Mouse (Mus musculus) midbrain, embryonic 15.5 days (tissue): ENCODE measurements at regions not wholly inside any gene's neighbourhood (a gene's known extent, or its start where the extent isn't known, plus 50 kb on each side); places are given as distances from the start of the nearest gene placed in this dataset.

Experiments used
- ATAC-seq: fragments of 200-750 bp; cut with Nextera tagmentation; replicated peaks from 2 replicates; pipeline ENCODE4 v1.8.0; 2017; ENCODE audit warnings: moderate TSS enrichment
- H3K27ac ChIP-seq: fragments of 300-500 bp; sonication (generic); 2 replicates; pipeline ENCODE4 v1.5.1; 2015; ENCODE audit warnings: mild to moderate bottlenecking, inconsistent platforms
- H3K27me3 ChIP-seq: fragments of 300-500 bp; sonication (generic); replicated peaks from 2 replicates; pipeline ENCODE4 v1.6.1; 2015; ENCODE audit warnings: inconsistent platforms
- H3K36me3 ChIP-seq: fragments of 300-500 bp; sonication (generic); replicated peaks from 2 replicates; pipeline ENCODE4 v1.6.1; 2015; ENCODE audit warnings: inconsistent platforms
- H3K4me1 ChIP-seq: fragments of 300-500 bp; sonication (generic); 2 replicates; pipeline ENCODE4 v1.6.1; 2015; ENCODE audit warnings: inconsistent platforms
- H3K4me2 ChIP-seq: fragments of 300-500 bp; sonication (generic); 2 replicates; pipeline ENCODE4 v1.6.1; 2015; ENCODE audit warnings: inconsistent platforms, mild to moderate bottlenecking, moderate library complexity
- H3K4me3 ChIP-seq: fragments of 300-500 bp; sonication (generic); 2 replicates; pipeline ENCODE4 v1.5.1; 2015; ENCODE audit warnings: mild to moderate bottlenecking, inconsistent platforms
- H3K9ac ChIP-seq: fragments of 300-500 bp; sonication (generic); 2 replicates; pipeline ENCODE4 v1.6.1; 2015; ENCODE audit warnings: mild to moderate bottlenecking, inconsistent platforms
- H3K9me3 ChIP-seq: fragments of 300-500 bp; sonication (generic); 2 replicates; pipeline ENCODE4 v1.6.1; 2016; ENCODE audit warnings: inconsistent platforms
- WGBS: fragments of 180-500 bp; shearing (Covaris S2); methylation state at CpG from one replicate; pipeline ENCODE4 v1.1.7; 2015; ENCODE audit warnings: mixed read lengths; 5-methylcytosine and 5-hydroxymethylcytosine counted together

- Histone ChIP-seq H3K4me2 (no peak overlapping the region), H3K27me3 (no peaks in the 10 kb centered on the region), H3K4me1 (0 out of 2 replicates have a peak, but pooled peaks cover 6% of the 10 kb centered on the region), H3K4me3 (no peak overlapping the region), H3K27ac (no peak overlapping the region), H3K36me3 (no peaks in the 10 kb centered on the region), H3K9ac (no peak overlapping the region), H3K9me3 (no peaks in the 10 kb centered on the region)
- no peak for ATAC-seq
- 75% methylated on average over 2 of the region's 2 CpGs for WGBS
Measured at GRCm38 (mm10) chr16:5353881-5354280, 98.1 kb upstream of the Eef2kmt start.

- no peak overlapping the region for H3K4me3 ChIP-seq
- H3K9ac ChIP-seq, result no peak overlapping the region
- H3K36me3 ChIP-seq, result no peaks in the 10 kb centered on the region
- 0 out of 2 replicates have a peak, but pooled peaks cover 10% of the 10 kb centered on the region for H3K4me1 ChIP-seq
- no peaks in the 10 kb centered on the region for H3K27me3 ChIP-seq
- no peak overlapping the region for H3K27ac ChIP-seq
- WGBS, result 3% methylated on average over 18 of the region's 18 CpGs
- no peaks in the 10 kb centered on the region for H3K9me3 ChIP-seq
- H3K4me2 ChIP-seq, result peak overlapping the region; percentile 29
- ATAC-seq, result no peak
Measured at GRCm38 (mm10) chr16:5351890-5352571, 96.2 kb upstream of the Eef2kmt start.

DNA sequence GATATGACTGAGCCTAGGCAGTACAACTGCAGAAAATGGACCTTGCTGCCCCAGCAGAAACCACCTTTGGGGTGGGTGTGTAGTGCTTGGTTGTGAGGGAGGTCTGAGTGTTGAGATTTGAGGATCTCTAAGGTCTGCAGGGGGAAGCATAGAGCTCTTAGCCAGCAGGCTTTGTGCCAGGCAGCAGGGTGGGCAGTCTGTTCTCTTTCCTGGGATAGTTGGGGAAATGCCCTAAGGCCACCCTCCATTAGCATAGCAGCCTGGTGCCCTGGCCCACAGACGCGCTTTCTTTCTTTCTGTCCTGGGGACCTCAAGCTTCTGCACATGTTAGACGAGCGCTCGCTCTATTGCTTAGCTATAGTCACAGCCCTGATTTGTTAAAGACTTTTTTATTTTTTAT lies 91.4 kb upstream of the Eef2kmt start:
- WGBS, result 70% methylated on average over 5 of the region's 5 CpGs
- no peaks in the 10 kb centered on the region for H3K9me3 ChIP-seq
- H3K4me2 ChIP-seq, result no peak overlapping the region
- H3K9ac ChIP-seq, result no peak overlapping the region
- no peak overlapping the region for H3K27ac ChIP-seq
- no peak overlapping the region for H3K4me3 ChIP-seq
- no peak for ATAC-seq
- no peaks in the 10 kb centered on the region for H3K27me3 ChIP-seq
- H3K4me1 ChIP-seq, result 0 out of 2 replicates have a peak, but pooled peaks cover 6% of the 10 kb centered on the region
- no peaks in the 10 kb centered on the region for H3K36me3 ChIP-seq

DNA sequence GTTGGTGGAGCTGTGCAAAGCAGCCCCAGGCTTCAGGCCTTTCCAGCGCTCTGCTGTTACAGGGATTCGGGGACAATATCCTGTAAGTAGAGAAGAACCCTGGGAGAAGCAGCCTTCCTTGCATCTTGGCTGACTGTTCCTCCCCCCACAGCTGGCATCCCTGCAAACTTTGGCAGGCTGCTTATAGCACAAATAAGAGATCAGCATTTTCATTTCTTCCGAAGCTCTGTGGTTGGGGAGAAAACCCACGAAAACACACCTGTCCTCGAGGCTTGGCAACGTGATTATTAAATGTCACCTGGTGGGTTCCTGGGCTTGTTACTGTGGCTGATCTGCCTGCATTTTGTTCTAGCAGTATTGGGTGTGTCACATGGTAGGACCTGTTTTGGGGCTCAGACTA lies 86.5 kb upstream of the Eef2kmt start:
- ATAC-seq, result no peak
- Histone ChIP-seq H3K9ac (no peak overlapping the region), H3K27ac (no peak overlapping the region), H3K4me3 (no peak overlapping the region), H3K36me3 (no peaks in the 10 kb centered on the region), H3K9me3 (no peaks in the 10 kb centered on the region), H3K27me3 (no peaks in the 10 kb centered on the region), H3K4me1 (0 out of 2 replicates have a peak, but pooled peaks cover 3% of the 10 kb centered on the region), H3K4me2 (no peak overlapping the region)
- WGBS, result 78% methylated on average over 6 of the region's 6 CpGs

GRCm38 (mm10) chr16:5316271-5316670 lies 60.5 kb upstream of the Eef2kmt start:
- H3K36me3 ChIP-seq, result no peaks in the 10 kb centered on the region
- H3K4me1 ChIP-seq, result no peaks in the 10 kb centered on the region
- H3K27me3 ChIP-seq, result no peaks in the 10 kb centered on the region
- H3K4me3 ChIP-seq, result no peak overlapping the region
- WGBS, result 90% methylated on average over 1 of the region's 1 CpGs
- no peak overlapping the region for H3K9ac ChIP-seq
- no peak for ATAC-seq
- no peak overlapping the region for H3K27ac ChIP-seq
- H3K4me2 ChIP-seq, result no peak overlapping the region
- H3K9me3 ChIP-seq, result no peaks in the 10 kb centered on the region

DNA sequence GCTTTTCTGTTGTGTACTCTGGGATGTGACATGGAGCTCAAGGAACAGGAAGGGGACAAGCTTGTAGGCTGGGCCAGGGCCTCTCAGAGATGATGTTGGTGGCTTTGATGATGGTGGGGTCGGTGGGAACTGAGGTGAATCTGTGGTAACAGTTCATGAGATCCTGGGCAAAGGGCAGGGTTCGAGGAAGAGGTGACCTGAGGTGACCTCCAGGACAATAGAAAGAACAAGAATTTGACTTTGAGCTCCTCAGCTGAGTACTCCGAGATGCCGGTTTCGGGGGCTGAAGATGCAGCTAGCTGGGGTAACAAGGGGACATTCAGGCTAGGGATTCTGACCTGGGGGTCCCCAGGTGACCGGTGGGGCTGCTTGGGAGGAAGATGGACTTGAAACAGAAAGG lies 57.5 kb upstream of the Eef2kmt start:
- H3K36me3 ChIP-seq, result no peaks in the 10 kb centered on the region
- WGBS, result 75% methylated on average over 6 of the region's 6 CpGs
- no peak for ATAC-seq
- no peaks in the 10 kb centered on the region for H3K9me3 ChIP-seq
- no peaks in the 10 kb centered on the region for H3K27me3 ChIP-seq
- H3K9ac ChIP-seq, result no peak overlapping the region
- H3K27ac ChIP-seq, result no peak overlapping the region
- no peak overlapping the region for H3K4me2 ChIP-seq
- H3K4me1 ChIP-seq, result no peaks in the 10 kb centered on the region
- no peak overlapping the region for H3K4me3 ChIP-seq

DNA sequence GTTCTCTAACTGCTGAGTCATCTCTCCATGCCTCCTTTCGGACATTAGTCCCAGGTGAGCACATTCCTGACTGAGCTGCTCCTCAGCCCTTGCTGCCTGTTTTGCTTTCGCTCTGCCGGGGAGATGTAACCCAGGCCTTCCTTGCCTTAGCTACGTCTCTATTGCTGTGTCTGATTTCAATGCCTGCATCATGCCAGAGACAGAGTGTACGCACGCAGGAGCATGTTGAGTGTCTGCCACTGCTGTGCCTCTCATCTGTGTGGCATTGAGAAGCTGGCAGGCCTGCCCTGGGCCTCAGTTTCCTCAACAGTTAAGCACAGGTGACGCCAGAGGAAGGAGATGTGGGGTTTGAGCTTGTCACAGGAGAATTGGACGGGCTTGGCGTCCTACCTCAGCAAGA lies 55.7 kb upstream of the Eef2kmt start:
- no peaks in the 10 kb centered on the region for H3K36me3 ChIP-seq
- no peaks in the 10 kb centered on the region for H3K9me3 ChIP-seq
- H3K4me3 ChIP-seq, result no peak overlapping the region
- H3K4me1 ChIP-seq, result peaks cover 9% of the 10 kb centered on the region
- H3K4me2 ChIP-seq, result no peak overlapping the region
- H3K27ac ChIP-seq, result no peak overlapping the region
- WGBS, result 79% methylated on average over 9 of the region's 9 CpGs
- no peak overlapping the region for H3K9ac ChIP-seq
- H3K27me3 ChIP-seq, result peaks cover 11% of the 10 kb centered on the region
- no peak for ATAC-seq

DNA sequence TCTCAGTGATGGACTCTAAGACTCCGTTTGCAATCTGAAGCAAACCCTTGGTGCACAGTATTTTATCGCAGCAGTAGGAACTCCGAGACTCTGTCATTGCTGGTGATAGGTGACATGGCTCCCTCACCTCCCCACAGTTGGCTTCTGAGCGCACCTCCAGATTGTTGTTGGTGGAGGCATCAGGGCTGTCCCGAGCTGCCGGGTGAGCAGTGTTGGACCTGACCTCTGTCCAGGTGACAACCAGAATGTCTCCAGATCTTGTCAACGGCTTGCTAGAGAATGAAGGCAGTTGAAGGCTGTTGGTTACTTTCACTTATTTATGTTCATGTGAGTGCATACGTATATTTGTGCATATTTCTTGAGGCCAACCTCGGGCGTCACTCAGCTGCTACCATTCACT lies 55.0 kb upstream of the Eef2kmt start:
- WGBS, result 92% methylated on average over 10 of the region's 10 CpGs
- no peak for ATAC-seq
- Histone ChIP-seq H3K4me1 (peaks cover 9% of the 10 kb centered on the region), H3K4me3 (no peak overlapping the region), H3K4me2 (no peak overlapping the region), H3K27me3 (peaks cover 11% of the 10 kb centered on the region), H3K9me3 (no peaks in the 10 kb centered on the region), H3K27ac (no peak overlapping the region), H3K36me3 (no peaks in the 10 kb centered on the region), H3K9ac (no peak overlapping the region)

DNA sequence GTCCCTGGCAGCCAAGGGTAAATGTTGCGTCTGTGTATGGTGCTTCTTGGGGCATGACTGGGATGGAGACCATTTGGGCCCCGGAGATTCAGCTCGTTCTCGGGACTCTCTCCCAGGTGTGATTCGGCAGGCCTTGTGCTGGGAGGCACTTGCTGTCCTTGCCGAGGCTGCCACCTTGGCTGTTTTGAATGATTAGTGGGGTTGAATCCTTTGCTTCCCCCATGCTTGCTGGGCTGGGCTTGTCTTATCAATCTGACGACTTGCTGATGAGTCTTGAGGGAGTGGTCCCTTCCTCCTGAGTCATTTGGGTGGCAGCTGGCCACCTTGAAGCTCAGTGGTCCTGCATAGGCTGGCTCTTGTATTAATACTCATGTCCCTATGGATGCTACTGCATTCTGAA lies 52.0 kb upstream of the Eef2kmt start:
- Histone ChIP-seq H3K4me3 (peak overlapping the region; percentile 47; the same call in 1 of the 2 replicates), H3K4me2 (peak overlapping the region; percentile 95), H3K9me3 (no peaks in the 10 kb centered on the region), H3K27ac (no peak overlapping the region), H3K27me3 (peaks cover 11% of the 10 kb centered on the region), H3K9ac (no peak overlapping the region), H3K36me3 (no peaks in the 10 kb centered on the region), H3K4me1 (peaks cover 9% of the 10 kb centered on the region)
- no peak for ATAC-seq
- 77% methylated on average over 7 of the region's 7 CpGs for WGBS

GRCm38 (mm10) chr16:5307249-5307605 lies 51.4 kb upstream of the Eef2kmt start:
- Histone ChIP-seq H3K4me2 (peak overlapping the region; percentile 95), H3K27me3 (peaks cover 11% of the 10 kb centered on the region), H3K27ac (no peak overlapping the region), H3K36me3 (no peaks in the 10 kb centered on the region), H3K4me1 (peaks cover 9% of the 10 kb centered on the region), H3K9me3 (no peaks in the 10 kb centered on the region), H3K4me3 (peak overlapping the region; percentile 47), H3K9ac (peak overlapping the region; percentile 70; the same call in 1 of the 2 replicates)
- 51% methylated on average over 7 of the region's 7 CpGs for WGBS
- no peak for ATAC-seq

DNA sequence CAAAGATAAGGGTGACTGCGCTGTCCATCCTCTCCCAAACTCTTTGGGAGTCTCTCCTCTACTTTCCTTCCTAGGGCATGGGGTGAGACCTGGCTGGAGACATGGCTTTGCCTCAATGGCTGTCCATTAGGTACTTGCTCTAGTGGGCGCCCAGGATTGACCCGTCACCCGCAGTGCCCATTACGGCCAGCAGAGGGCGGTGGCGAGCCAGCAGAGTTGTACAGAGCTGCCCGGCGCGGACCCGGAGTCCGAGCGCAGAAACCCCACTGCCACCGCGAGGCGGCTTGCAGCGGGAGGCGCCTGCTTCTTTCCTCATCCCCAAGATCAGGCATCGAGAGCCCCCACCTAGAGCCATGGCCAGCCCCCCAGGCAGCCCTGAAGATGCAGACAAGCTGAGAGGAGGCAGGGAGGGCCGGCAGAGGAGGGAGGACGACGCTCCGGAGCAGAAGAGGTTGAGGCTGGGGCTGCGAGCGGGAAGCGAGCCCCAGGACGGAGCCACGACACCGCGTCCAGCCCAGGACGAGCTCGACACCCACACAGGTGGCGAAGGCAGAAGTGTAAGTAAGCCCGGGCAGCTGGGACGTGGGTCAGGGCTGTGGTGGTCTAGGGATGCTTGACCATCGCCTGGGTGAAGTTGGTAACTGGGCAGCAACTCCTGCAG lies 50.9 kb upstream of the Eef2kmt start:
- H3K4me2 ChIP-seq, result peak overlapping the region; percentile 95
- peak overlapping the region; percentile 47 for H3K4me3 ChIP-seq
- WGBS, result under 1% methylated on average over 36 of the region's 36 CpGs
- no peaks in the 10 kb centered on the region for H3K36me3 ChIP-seq
- H3K4me1 ChIP-seq, result peaks cover 9% of the 10 kb centered on the region
- ATAC-seq, result peak; percentile 90
- no peaks in the 10 kb centered on the region for H3K9me3 ChIP-seq
- H3K9ac ChIP-seq, result peak overlapping the region; percentile 70
- peaks cover 11% of the 10 kb centered on the region for H3K27me3 ChIP-seq
- no peak overlapping the region for H3K27ac ChIP-seq
